Mouse (Mus musculus) gastrocnemius, adult 2 months (tissue): ENCODE data around the gene Kcng3. TPM values are rescaled to one million over a fixed set of nuclear protein-coding genes. Genes with fewer than 3 reads are reported as not detected.

ENCODE experiments used
- DNase-seq: peaks from one replicate; pipeline ENCODE4 v3.0.0; 2022
- H3K27ac ChIP-seq: fragments of 200-600 bp; 2 replicates; pipeline ENCODE4 v1.8.1; 2022; ENCODE audit warnings: mild to moderate bottlenecking
- H3K4me3 ChIP-seq: fragments of 200-600 bp; 2 replicates; pipeline ENCODE4 v1.8.1; 2022; ENCODE audit warnings: mild to moderate bottlenecking, moderate library complexity
- CTCF ChIP-seq: fragments of 200-600 bp; IDR thresholded peaks from 2 replicates; pipeline ENCODE4 v1.8.1; 2022; ENCODE audit warnings: antibody characterized with exemption, mild to moderate bottlenecking, moderate library complexity
- intact Hi-C: fragments of 180-260 bp; cut with DNase I; formaldehyde crosslinking; loops from one replicate; pipeline ENCODE4 v1.15.1; 2025
- total RNA-seq, 2 experiments: library from RNA; stranded (reverse); gene quantifications; 2 replicates each; pipeline ENCODE4 v1.2.3; 2021

The Kcng3 gene
- total RNA-seq, 2 experiments from 2014 or later: not detected

DNA sequence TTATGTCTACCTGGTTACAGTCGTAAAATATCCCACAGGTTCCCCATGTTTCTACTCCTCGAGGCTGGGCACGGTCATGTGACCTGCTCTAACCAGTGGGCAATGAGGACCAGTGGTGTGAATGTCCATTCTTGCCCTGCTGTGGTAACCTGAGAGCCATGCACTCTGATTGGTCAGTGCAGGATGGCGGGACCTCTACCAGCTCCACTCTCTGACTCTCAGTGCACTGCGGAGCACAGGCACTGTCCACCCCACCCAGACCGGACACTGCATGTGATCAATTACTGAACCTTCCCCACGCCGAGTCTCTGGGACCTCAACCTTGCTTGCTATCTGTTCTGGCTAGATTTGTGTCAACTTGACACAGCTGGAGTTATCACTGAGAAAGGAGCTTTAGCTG is 37.2 kb downstream of the Kcng3 start:
- no peak for TF ChIP-seq CTCF
- no peak overlapping the region for H3K27ac ChIP-seq
- no peak overlapping the region for H3K4me3 ChIP-seq
- DNase-seq: no peak
- intact Hi-C loops: no loop called here

- no peak for TF ChIP-seq CTCF
- H3K27ac ChIP-seq: no peak overlapping the region
- H3K4me3 ChIP-seq: no peak overlapping the region
- intact Hi-C loops: no loop called here
- no peak for DNase-seq
Measured at GRCm38 (mm10) chr17:83593396-83593795, 38.3 kb downstream of the Kcng3 start.

DNA sequence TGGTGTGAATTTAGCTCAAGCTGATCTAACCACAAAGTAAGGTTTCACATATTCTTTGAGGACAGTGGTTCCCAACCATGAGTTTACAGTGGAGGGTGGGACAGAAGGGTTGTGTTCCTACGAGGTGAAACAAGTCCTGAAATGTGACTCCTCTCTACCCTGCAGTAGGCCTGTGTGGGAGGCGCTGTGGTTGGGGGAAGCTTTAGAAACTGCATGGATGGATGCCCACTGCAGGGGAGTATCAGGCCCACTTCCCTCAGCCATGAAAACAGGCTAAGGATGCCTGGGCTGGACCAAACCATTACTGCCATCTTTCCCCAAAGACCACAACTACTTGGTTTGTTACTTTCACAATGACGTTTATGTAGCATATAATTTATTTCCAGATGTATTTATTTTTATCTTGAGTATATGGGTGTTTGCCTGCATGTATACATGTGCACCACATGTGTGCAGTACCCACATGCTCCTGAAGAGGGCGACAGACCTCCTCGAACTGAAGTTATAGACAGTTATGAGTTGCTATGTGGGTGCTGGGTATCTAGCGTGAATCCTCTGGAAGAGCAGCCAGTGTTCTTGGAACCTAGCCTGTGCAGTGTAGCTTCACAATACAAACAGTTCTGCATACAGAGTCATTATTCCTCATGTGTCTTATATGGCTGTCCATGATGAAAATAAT is 42.9 kb downstream of the Kcng3 start:
- no peak for DNase-seq
- intact Hi-C loops: no loop called here
- TF ChIP-seq CTCF: peak; percentile 22
- H3K4me3 ChIP-seq: no peak overlapping the region
- no peak overlapping the region for H3K27ac ChIP-seq

GRCm38 (mm10) chr17:83587731-83588130 is 44.0 kb downstream of the Kcng3 start:
- intact Hi-C loops: no loop called here
- DNase-seq: no peak

GRCm38 (mm10) chr17:83582585-83582984 is 49.1 kb downstream of the Kcng3 start:
- Histone ChIP-seq H3K4me3 (no peak overlapping the region), H3K27ac (no peak overlapping the region)
- no peak for DNase-seq
- TF ChIP-seq CTCF: no peak
- intact Hi-C loops: no loop called here

More at GRCm38 (mm10) chr17:83587731-83588130, 44.0 kb downstream of the Kcng3 start:
- no peak overlapping the region for H3K4me3 ChIP-seq
- TF ChIP-seq CTCF: no peak
- H3K27ac ChIP-seq: no peak overlapping the region

GRCm38 (mm10) chr17:83580734-83581133 is 51.0 kb downstream of the Kcng3 start:
- DNase-seq: no peak
- intact Hi-C loops: no loop called here
- Histone ChIP-seq H3K27ac (no peak overlapping the region), H3K4me3 (no peak overlapping the region)
- TF ChIP-seq CTCF: no peak

GRCm38 (mm10) chr17:83576810-83577371 is 54.8 kb downstream of the Kcng3 start:
- TF ChIP-seq CTCF: no peak
- no peak overlapping the region for H3K27ac ChIP-seq
- DNase-seq: no peak
- H3K4me3 ChIP-seq: no peak overlapping the region
- intact Hi-C loops: no loop called here

DNA sequence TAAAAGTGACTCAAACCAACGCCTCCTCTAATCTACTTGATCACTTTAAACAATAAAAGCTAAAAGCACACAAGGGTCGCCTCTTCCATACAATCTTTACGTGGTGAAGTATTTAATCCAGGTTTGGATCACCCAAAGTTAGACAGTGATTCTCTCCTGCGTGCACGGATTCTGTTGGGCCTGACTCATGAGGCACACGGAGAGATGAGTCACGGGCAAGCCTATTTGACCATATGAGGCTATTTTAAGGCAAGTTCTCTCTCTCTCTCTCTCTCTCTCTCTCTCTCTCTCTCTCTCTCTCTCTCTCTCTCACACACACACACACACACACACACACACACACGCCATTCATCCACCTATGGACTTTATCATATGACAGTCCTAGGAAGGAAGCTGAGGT is 57.1 kb downstream of the Kcng3 start:
- TF ChIP-seq CTCF: no peak
- DNase-seq: no peak
- Histone ChIP-seq H3K4me3 (no peak overlapping the region), H3K27ac (no peak overlapping the region)
- intact Hi-C loops: no loop called here

GRCm38 (mm10) chr17:83573128-83573527 is 58.6 kb downstream of the Kcng3 start:
- Histone ChIP-seq H3K4me3 (no peak overlapping the region), H3K27ac (no peak overlapping the region)
- TF ChIP-seq CTCF: no peak
- intact Hi-C loops: no loop called here
- DNase-seq: no peak

- intact Hi-C loops: no loop called here
- TF ChIP-seq CTCF: no peak
- H3K27ac ChIP-seq: no peak overlapping the region
- no peak overlapping the region for H3K4me3 ChIP-seq
- no peak for DNase-seq
Measured at GRCm38 (mm10) chr17:83572366-83572765, 59.3 kb downstream of the Kcng3 start.

- Histone ChIP-seq H3K27ac (no peak overlapping the region), H3K4me3 (no peak overlapping the region)
- intact Hi-C loops: no loop called here
- no peak for DNase-seq
- no peak for TF ChIP-seq CTCF
Measured at GRCm38 (mm10) chr17:83567375-83567774, 64.3 kb downstream of the Kcng3 start.

- TF ChIP-seq CTCF: no peak
- Histone ChIP-seq H3K4me3 (no peak overlapping the region), H3K27ac (no peak overlapping the region)
- no peak for DNase-seq
- intact Hi-C loops: no loop called here
Measured at GRCm38 (mm10) chr17:83565506-83565905, 66.2 kb downstream of the Kcng3 start.

- H3K4me3 ChIP-seq: peak overlapping the region; percentile 64
- no peak for TF ChIP-seq CTCF
- intact Hi-C loops: no loop called here
- DNase-seq: no peak
- no peak overlapping the region for H3K27ac ChIP-seq
Measured at GRCm38 (mm10) chr17:83564119-83564820, 67.4 kb downstream of the Kcng3 start.
